Mouse (Mus musculus): ENCODE results near the gene Mnd1. TPM values are rescaled to one million over a fixed set of nuclear protein-coding genes. Genes with fewer than 3 reads are reported as not detected.

The Mnd1 gene
- polyA plus RNA-seq, 1 experiment from 2014 or later = 10.7 TPM

- H3K4me1 ChIP-seq (replicated peaks; ENCODE audit: control insufficient read depth, insufficient read depth) = no peaks in the 10 kb centered on the region
- no peaks in the 10 kb centered on the region for H3K27me3 ChIP-seq (ENCODE audit: control insufficient read depth, insufficient read depth, low read length)
- H3K36me3 ChIP-seq (ENCODE audit: control insufficient read depth, insufficient read depth, low read length) = no peaks in the 10 kb centered on the region
- no peak for DNase-seq (ENCODE audit: low spot score)
- WGBS = 64% methylated on average over 6 of the region's 6 CpGs
- H3K4me3 ChIP-seq (ENCODE audit: low read depth, low read length) = no peak overlapping the region
- ATAC-seq (ENCODE audit: low FRiP score, low TSS enrichment) = no peak
- no peak overlapping the region for H3K4me2 ChIP-seq (replicated peaks; ENCODE audit: low read depth)
- H3K9ac ChIP-seq (ENCODE audit: low read length) = no peak overlapping the region
- no peaks in the 10 kb centered on the region for H3K9me3 ChIP-seq (ENCODE audit: control insufficient read depth, low read length)
- no peak for TF ChIP-seq CTCF (IDR thresholded peaks at IDR 0.05; ENCODE audit: low read depth)
- no peak for TF ChIP-seq EP300 (optimal IDR thresholded peaks at IDR 0.05)
- no peak overlapping the region for H3K27ac ChIP-seq (replicated peaks)
Observed at GRCm38 (mm10) chr3:84135933-84136332, 19.7 kb downstream of the Mnd1 start.

DNA sequence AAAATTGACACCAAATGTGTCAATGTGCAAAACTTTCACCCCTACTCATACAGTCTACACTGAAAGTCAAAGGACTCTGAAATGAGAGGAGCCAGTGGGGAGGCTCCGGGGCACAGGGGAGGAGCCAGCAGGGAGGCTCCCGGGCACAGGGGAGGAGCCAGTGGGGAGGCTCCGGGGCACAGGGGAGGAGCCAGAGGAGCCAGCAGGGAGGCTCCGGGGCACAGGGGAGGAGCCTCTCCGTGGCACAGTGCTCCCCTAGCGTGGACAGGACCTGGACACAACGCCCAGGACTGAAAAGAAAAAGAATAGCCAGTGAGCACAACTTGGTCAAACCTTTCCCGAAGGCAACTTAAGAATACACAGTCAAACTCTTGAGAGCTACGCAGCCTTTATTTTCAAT, 20.2 kb downstream of the Mnd1 start:
- no peak overlapping the region for H3K4me2 ChIP-seq (replicated peaks; ENCODE audit: low read depth)
- TF ChIP-seq CTCF (IDR thresholded peaks at IDR 0.05; ENCODE audit: low read depth) (no peak), EP300 (optimal IDR thresholded peaks at IDR 0.05) (no peak)
- H3K36me3 ChIP-seq (ENCODE audit: control insufficient read depth, insufficient read depth, low read length) = no peaks in the 10 kb centered on the region
- H3K27ac ChIP-seq (replicated peaks) = no peak overlapping the region
- DNase-seq (ENCODE audit: low spot score) (peak; percentile 65), ATAC-seq (ENCODE audit: low FRiP score, low TSS enrichment) (peak; percentile 91)
- 34% methylated on average over 9 of the region's 9 CpGs for WGBS
- H3K27me3 ChIP-seq (ENCODE audit: control insufficient read depth, insufficient read depth, low read length) = no peaks in the 10 kb centered on the region
- H3K4me3 ChIP-seq (ENCODE audit: low read depth, low read length) = no peak overlapping the region
- H3K9me3 ChIP-seq (ENCODE audit: control insufficient read depth, low read length) = no peaks in the 10 kb centered on the region
- H3K4me1 ChIP-seq (replicated peaks; ENCODE audit: control insufficient read depth, insufficient read depth) = no peaks in the 10 kb centered on the region
- H3K9ac ChIP-seq (ENCODE audit: low read length) = no peak overlapping the region

DNA sequence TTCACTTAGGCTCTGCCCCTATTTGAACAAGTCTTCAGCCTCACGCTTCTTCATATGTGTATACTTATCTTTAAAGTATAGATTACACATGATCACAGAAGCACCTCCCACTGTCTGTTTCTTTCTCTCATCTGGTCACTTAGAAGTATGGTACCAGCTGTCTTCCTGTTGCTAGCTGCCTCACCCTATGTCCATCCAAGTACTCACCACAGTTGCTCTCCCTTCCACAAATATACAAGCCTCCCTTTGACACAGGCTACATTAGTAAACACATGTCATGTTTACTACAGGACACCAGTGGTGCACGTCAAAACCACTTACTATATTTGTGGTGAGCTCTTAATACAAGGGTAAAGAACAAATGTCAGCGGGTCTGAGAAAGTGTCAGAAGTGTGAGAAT, 24.2 kb downstream of the Mnd1 start:
- Histone ChIP-seq H3K9ac (ENCODE audit: low read length) (no peak overlapping the region), H3K27me3 (ENCODE audit: control insufficient read depth, insufficient read depth, low read length) (no peaks in the 10 kb centered on the region), H3K4me2 (replicated peaks; ENCODE audit: low read depth) (no peak overlapping the region), H3K4me1 (replicated peaks; ENCODE audit: control insufficient read depth, insufficient read depth) (no peaks in the 10 kb centered on the region), H3K4me3 (ENCODE audit: low read depth, low read length) (no peak overlapping the region), H3K36me3 (ENCODE audit: control insufficient read depth, insufficient read depth, low read length) (no peaks in the 10 kb centered on the region), H3K27ac (replicated peaks) (no peak overlapping the region), H3K9me3 (ENCODE audit: control insufficient read depth, low read length) (no peaks in the 10 kb centered on the region)
- 70% methylated on average over 3 of the region's 3 CpGs for WGBS
- no peak for DNase-seq (ENCODE audit: low spot score)
- ATAC-seq (ENCODE audit: low FRiP score, low TSS enrichment) = no peak
- no peak for TF ChIP-seq EP300 (optimal IDR thresholded peaks at IDR 0.05)
- TF ChIP-seq CTCF (IDR thresholded peaks at IDR 0.05; ENCODE audit: low read depth) = no peak

- TF ChIP-seq EP300 (optimal IDR thresholded peaks at IDR 0.05) (no peak), CTCF (IDR thresholded peaks at IDR 0.05; ENCODE audit: low read depth) (no peak)
- no peak overlapping the region for H3K4me3 ChIP-seq (ENCODE audit: low read depth, low read length)
- no peak overlapping the region for H3K27ac ChIP-seq (replicated peaks)
- no peak overlapping the region for H3K9ac ChIP-seq (ENCODE audit: low read length)
- DNase-seq (ENCODE audit: low spot score) (no peak), ATAC-seq (ENCODE audit: low FRiP score, low TSS enrichment) (no peak)
- 39% methylated on average over 5 of the region's 5 CpGs for WGBS
- H3K36me3 ChIP-seq (ENCODE audit: control insufficient read depth, insufficient read depth, low read length) = no peaks in the 10 kb centered on the region
- no peaks in the 10 kb centered on the region for H3K4me1 ChIP-seq (replicated peaks; ENCODE audit: control insufficient read depth, insufficient read depth)
- H3K9me3 ChIP-seq (ENCODE audit: control insufficient read depth, low read length) = no peaks in the 10 kb centered on the region
- no peak overlapping the region for H3K4me2 ChIP-seq (replicated peaks; ENCODE audit: low read depth)
- H3K27me3 ChIP-seq (ENCODE audit: control insufficient read depth, insufficient read depth, low read length) = no peaks in the 10 kb centered on the region
Observed at GRCm38 (mm10) chr3:84130776-84131175, 24.8 kb downstream of the Mnd1 start.

- Histone ChIP-seq H3K27me3 (ENCODE audit: control insufficient read depth, insufficient read depth, low read length) (no peaks in the 10 kb centered on the region), H3K4me3 (ENCODE audit: low read depth, low read length) (no peak overlapping the region), H3K9me3 (ENCODE audit: control insufficient read depth, low read length) (no peaks in the 10 kb centered on the region), H3K9ac (ENCODE audit: low read length) (no peak overlapping the region), H3K27ac (replicated peaks) (no peak overlapping the region), H3K36me3 (ENCODE audit: control insufficient read depth, insufficient read depth, low read length) (no peaks in the 10 kb centered on the region), H3K4me1 (replicated peaks; ENCODE audit: control insufficient read depth, insufficient read depth) (no peaks in the 10 kb centered on the region), H3K4me2 (replicated peaks; ENCODE audit: low read depth) (no peak overlapping the region)
- ATAC-seq (ENCODE audit: low FRiP score, low TSS enrichment) = peak; percentile 67; the same call in 1 of the 2 replicates
- 52% methylated on average over 11 of the region's 11 CpGs for WGBS
- TF ChIP-seq EP300 (optimal IDR thresholded peaks at IDR 0.05) (no peak), CTCF (IDR thresholded peaks at IDR 0.05; ENCODE audit: low read depth) (no peak)
- peak; percentile 26 for DNase-seq (ENCODE audit: low spot score)
Observed at GRCm38 (mm10) chr3:84128871-84129870, 26.4 kb downstream of the Mnd1 start.

- Histone ChIP-seq H3K4me2 (replicated peaks; ENCODE audit: low read depth) (no peak overlapping the region), H3K9ac (ENCODE audit: low read length) (no peak overlapping the region), H3K4me3 (ENCODE audit: low read depth, low read length) (no peak overlapping the region), H3K4me1 (replicated peaks; ENCODE audit: control insufficient read depth, insufficient read depth) (no peaks in the 10 kb centered on the region), H3K36me3 (ENCODE audit: control insufficient read depth, insufficient read depth, low read length) (no peaks in the 10 kb centered on the region), H3K27ac (replicated peaks) (no peak overlapping the region), H3K27me3 (ENCODE audit: control insufficient read depth, insufficient read depth, low read length) (no peaks in the 10 kb centered on the region), H3K9me3 (ENCODE audit: control insufficient read depth, low read length) (no peaks in the 10 kb centered on the region)
- ATAC-seq (ENCODE audit: low FRiP score, low TSS enrichment) (no peak), DNase-seq (ENCODE audit: low spot score) (no peak)
- TF ChIP-seq CTCF (IDR thresholded peaks at IDR 0.05; ENCODE audit: low read depth) = no peak
- no peak for TF ChIP-seq EP300 (optimal IDR thresholded peaks at IDR 0.05)
- 76% methylated on average over 2 of the region's 2 CpGs for WGBS
Observed at GRCm38 (mm10) chr3:84127431-84127830, 28.2 kb downstream of the Mnd1 start.
